Mouse (Mus musculus): ENCODE data around the gene 4931409K22Rik. TPM values are rescaled to one million over a fixed set of nuclear protein-coding genes. Genes with fewer than 3 reads are reported as not detected.
A peak's percentile ranks its signal among the peaks of the same experiment; 100 is the strongest.

The 4931409K22Rik gene
- polyA plus RNA-seq, 1 experiment from 2014 or later = 0.26 TPM

GRCm38 (mm10) chr5:24536511-24536910 is 20.1 kb downstream of the 4931409K22Rik start:
- no peak overlapping the region for H3K27ac ChIP-seq (ENCODE audit: low read depth, low read length)
- no peaks in the 10 kb centered on the region for H3K36me3 ChIP-seq (ENCODE audit: control insufficient read depth, insufficient read depth, low read length)
- H3K9ac ChIP-seq (ENCODE audit: low read depth, low read length) = no peak overlapping the region
- H3K4me3 ChIP-seq (ENCODE audit: low read length) = no peak overlapping the region
- ATAC-seq (ENCODE audit: low FRiP score, low TSS enrichment) = no peak
- no peaks in the 10 kb centered on the region for H3K9me3 ChIP-seq (ENCODE audit: control insufficient read depth, low read length)
- peaks cover 11% of the 10 kb centered on the region; the same call in 1 of the 2 replicates for H3K27me3 ChIP-seq (ENCODE audit: control insufficient read depth, insufficient read depth, low read length)
- H3K4me2 ChIP-seq (replicated peaks; ENCODE audit: low read depth, low read length) = no peak overlapping the region
- WGBS = 79% methylated on average over 5 of the region's 5 CpGs
- peaks cover 11% of the 10 kb centered on the region for H3K4me1 ChIP-seq (ENCODE audit: control insufficient read depth, insufficient read depth, low read length)

GRCm38 (mm10) chr5:24535731-24536130 is 20.9 kb downstream of the 4931409K22Rik start:
- ATAC-seq (ENCODE audit: low FRiP score, low TSS enrichment) = no peak
- Histone ChIP-seq H3K36me3 (ENCODE audit: control insufficient read depth, insufficient read depth, low read length) (no peaks in the 10 kb centered on the region), H3K4me3 (ENCODE audit: low read length) (no peak overlapping the region), H3K9me3 (ENCODE audit: control insufficient read depth, low read length) (no peaks in the 10 kb centered on the region), H3K27me3 (ENCODE audit: control insufficient read depth, insufficient read depth, low read length) (peaks cover 17% of the 10 kb centered on the region; the same call in 1 of the 2 replicates), H3K4me1 (ENCODE audit: control insufficient read depth, insufficient read depth, low read length) (peaks cover 3% of the 10 kb centered on the region), H3K27ac (ENCODE audit: low read depth, low read length) (no peak overlapping the region), H3K9ac (ENCODE audit: low read depth, low read length) (no peak overlapping the region), H3K4me2 (replicated peaks; ENCODE audit: low read depth, low read length) (no peak overlapping the region)
- WGBS = 90% methylated on average over 3 of the region's 3 CpGs

- Histone ChIP-seq H3K9me3 (ENCODE audit: control insufficient read depth, low read length) (no peaks in the 10 kb centered on the region), H3K27me3 (ENCODE audit: control insufficient read depth, insufficient read depth, low read length) (peaks cover 27% of the 10 kb centered on the region), H3K27ac (ENCODE audit: low read depth, low read length) (no peak overlapping the region), H3K36me3 (ENCODE audit: control insufficient read depth, insufficient read depth, low read length) (no peaks in the 10 kb centered on the region), H3K4me1 (ENCODE audit: control insufficient read depth, insufficient read depth, low read length) (no peaks in the 10 kb centered on the region), H3K9ac (ENCODE audit: low read depth, low read length) (no peak overlapping the region), H3K4me2 (replicated peaks; ENCODE audit: low read depth, low read length) (no peak overlapping the region), H3K4me3 (ENCODE audit: low read length) (no peak overlapping the region)
- 52% methylated on average over 5 of the region's 5 CpGs for WGBS
- no peak for ATAC-seq (ENCODE audit: low FRiP score, low TSS enrichment)
Observed at GRCm38 (mm10) chr5:24534292-24534691, 22.3 kb downstream of the 4931409K22Rik start.

GRCm38 (mm10) chr5:24533391-24533790 is 23.2 kb downstream of the 4931409K22Rik start:
- Histone ChIP-seq H3K9me3 (ENCODE audit: control insufficient read depth, low read length) (no peaks in the 10 kb centered on the region), H3K4me1 (ENCODE audit: control insufficient read depth, insufficient read depth, low read length) (no peaks in the 10 kb centered on the region), H3K36me3 (ENCODE audit: control insufficient read depth, insufficient read depth, low read length) (no peaks in the 10 kb centered on the region), H3K4me2 (replicated peaks; ENCODE audit: low read depth, low read length) (no peak overlapping the region), H3K27ac (ENCODE audit: low read depth, low read length) (no peak overlapping the region), H3K4me3 (ENCODE audit: low read length) (no peak overlapping the region), H3K27me3 (ENCODE audit: control insufficient read depth, insufficient read depth, low read length) (peaks cover 36% of the 10 kb centered on the region), H3K9ac (ENCODE audit: low read depth, low read length) (no peak overlapping the region)
- WGBS = 47% methylated on average over 11 of the region's 11 CpGs
- no peak for ATAC-seq (ENCODE audit: low FRiP score, low TSS enrichment)

- peaks cover 67% of the 10 kb centered on the region for H3K27me3 ChIP-seq (ENCODE audit: control insufficient read depth, insufficient read depth, low read length)
- H3K27ac ChIP-seq (ENCODE audit: low read depth, low read length) = no peak overlapping the region
- H3K9ac ChIP-seq (ENCODE audit: low read depth, low read length) = no peak overlapping the region
- H3K4me3 ChIP-seq (ENCODE audit: low read length) = no peak overlapping the region
- H3K9me3 ChIP-seq (ENCODE audit: control insufficient read depth, low read length) = no peaks in the 10 kb centered on the region
- H3K4me2 ChIP-seq (replicated peaks; ENCODE audit: low read depth, low read length) = no peak overlapping the region
- ATAC-seq (ENCODE audit: low FRiP score, low TSS enrichment) = peak; percentile 54; the same call in 1 of the 2 replicates
- WGBS = 11% methylated on average over 24 of the region's 24 CpGs
- H3K4me1 ChIP-seq (ENCODE audit: control insufficient read depth, insufficient read depth, low read length) = peaks cover 13% of the 10 kb centered on the region
- H3K36me3 ChIP-seq (ENCODE audit: control insufficient read depth, insufficient read depth, low read length) = no peaks in the 10 kb centered on the region
Observed at GRCm38 (mm10) chr5:24530042-24530689, 26.4 kb downstream of the 4931409K22Rik start.

GRCm38 (mm10) chr5:24527780-24528179 is 28.8 kb downstream of the 4931409K22Rik start:
- no peak overlapping the region for H3K4me2 ChIP-seq (replicated peaks; ENCODE audit: low read depth, low read length)
- no peaks in the 10 kb centered on the region for H3K36me3 ChIP-seq (ENCODE audit: control insufficient read depth, insufficient read depth, low read length)
- no peaks in the 10 kb centered on the region for H3K9me3 ChIP-seq (ENCODE audit: control insufficient read depth, low read length)
- no peak overlapping the region for H3K27ac ChIP-seq (ENCODE audit: low read depth, low read length)
- H3K9ac ChIP-seq (ENCODE audit: low read depth, low read length) = no peak overlapping the region
- H3K4me1 ChIP-seq (ENCODE audit: control insufficient read depth, insufficient read depth, low read length) = peaks cover 13% of the 10 kb centered on the region
- 12% methylated on average over 6 of the region's 6 CpGs for whole genome bisulfite sequencing
- H3K4me3 ChIP-seq (ENCODE audit: low read length) = no peak overlapping the region
- ATAC-seq (ENCODE audit: low FRiP score, low TSS enrichment) = no peak
- H3K27me3 ChIP-seq (ENCODE audit: control insufficient read depth, insufficient read depth, low read length) = peaks cover 85% of the 10 kb centered on the region

- peaks cover 13% of the 10 kb centered on the region for H3K4me1 ChIP-seq (ENCODE audit: control insufficient read depth, insufficient read depth, low read length)
- peak within 1 kb of the TSS; percentile 45 for H3K4me3 ChIP-seq (ENCODE audit: low read length)
- no peak for ATAC-seq (ENCODE audit: low FRiP score, low TSS enrichment)
- peak within 1 kb of the TSS; percentile 87 for H3K4me2 ChIP-seq (replicated peaks; ENCODE audit: low read depth, low read length)
- H3K36me3 ChIP-seq (ENCODE audit: control insufficient read depth, insufficient read depth, low read length) = no peaks in the 10 kb centered on the region
- H3K9me3 ChIP-seq (ENCODE audit: control insufficient read depth, low read length) = no peaks in the 10 kb centered on the region
- 2% methylated on average over 44 of the region's 49 CpGs for WGBS
- peak within 1 kb of the TSS; percentile 28; the same call in 1 of the 2 replicates for H3K9ac ChIP-seq (ENCODE audit: low read depth, low read length)
- peaks cover 92% of the 10 kb centered on the region for H3K27me3 ChIP-seq (ENCODE audit: control insufficient read depth, insufficient read depth, low read length)
- H3K27ac ChIP-seq (ENCODE audit: low read depth, low read length) = no peak within 1 kb of the TSS
Observed at GRCm38 (mm10) chr5:24526889-24527230, 29.7 kb downstream of the 4931409K22Rik start, which contains the start of gene Gbx1. Gene Gbx1 (minus strand): TSS chr5:24527202.

GRCm38 (mm10) chr5:24526190-24526888 is 30.3 kb downstream of the 4931409K22Rik start:
- ATAC-seq (ENCODE audit: low FRiP score, low TSS enrichment) = 0 out of 2 replicates have a peak, but pooled peaks have one; percentile 22
- under 1% methylated on average over 73 of the region's 109 CpGs for WGBS
- Histone ChIP-seq H3K4me1 (ENCODE audit: control insufficient read depth, insufficient read depth, low read length) (peaks cover 13% of the 10 kb centered on the region), H3K9me3 (ENCODE audit: control insufficient read depth, low read length) (no peaks in the 10 kb centered on the region), H3K36me3 (ENCODE audit: control insufficient read depth, insufficient read depth, low read length) (no peaks in the 10 kb centered on the region), H3K27me3 (ENCODE audit: control insufficient read depth, insufficient read depth, low read length) (peaks cover 92% of the 10 kb centered on the region), H3K4me2 (replicated peaks; ENCODE audit: low read depth, low read length) (peak overlapping the region; percentile 87), H3K4me3 (ENCODE audit: low read length) (peak overlapping the region; percentile 45), H3K27ac (ENCODE audit: low read depth, low read length) (no peak overlapping the region), H3K9ac (ENCODE audit: low read depth, low read length) (peak overlapping the region; percentile 28; the same call in 1 of the 2 replicates)
